Mouse (Mus musculus): ENCODE results near the gene Krtap26-1.

DNA sequence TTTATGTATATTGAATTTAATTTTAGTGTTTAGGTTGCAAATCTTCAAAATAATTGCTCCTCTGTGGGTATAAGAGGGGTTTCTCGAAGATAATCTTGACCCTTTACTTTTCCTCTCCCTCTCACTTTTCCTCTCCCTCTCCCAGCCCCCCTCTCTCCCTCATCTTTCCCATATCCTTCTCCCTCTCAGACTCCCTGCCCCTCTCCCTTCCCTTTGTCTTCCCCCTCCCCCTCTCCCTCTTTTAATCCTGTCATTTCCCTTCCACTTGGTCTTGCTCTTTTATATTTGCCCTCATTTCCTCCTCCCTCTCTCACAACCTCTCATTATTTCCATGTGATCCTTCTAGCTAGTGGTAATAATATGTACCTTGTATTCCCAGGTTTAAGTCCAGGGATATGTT lies 45.1 kb downstream of the Krtap26-1 start:
- no peak for TF ChIP-seq EP300 (IDR thresholded peaks at IDR 0.05; ENCODE audit: low read depth)
- TF ChIP-seq CTCF (IDR thresholded peaks at IDR 0.05; ENCODE audit: low read depth) = no peak

Data from liver, postnatal 0 days (tissue).